Mouse (Mus musculus): ENCODE results near the gene Slc30a2. TPM values are rescaled to one million over a fixed set of nuclear protein-coding genes. Genes with fewer than 3 reads are reported as not detected.

Slc30a2 gene
- polyA plus RNA-seq, 1 experiment: not detected

DNA sequence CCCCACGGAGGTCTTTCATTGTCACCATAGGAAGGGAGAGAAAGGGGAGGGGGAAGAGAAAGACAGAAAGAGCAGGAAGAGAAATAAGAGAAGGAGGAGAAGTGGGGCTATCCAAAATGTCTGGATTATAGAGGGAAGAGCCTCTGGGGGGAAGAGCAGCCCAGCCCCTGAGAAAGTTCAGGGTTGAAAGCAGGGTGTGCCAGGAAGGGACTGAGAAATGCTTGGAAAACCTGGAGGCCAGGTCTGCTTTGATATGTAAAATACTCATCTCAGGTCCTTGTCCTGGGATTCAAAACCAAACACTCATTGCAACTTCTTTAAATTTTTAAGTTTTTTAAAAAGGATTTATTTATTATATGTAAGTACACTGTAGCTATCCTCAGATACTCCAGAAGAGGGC, 48.7 kb downstream of the Slc30a2 start:
- H3K9me3 ChIP-seq: peaks cover 6% of the 10 kb centered on the region
- no peak for TF ChIP-seq GATA1 (IDR thresholded peaks at IDR 0.05; ENCODE audit: borderline replicate concordance, low read length)
- TF ChIP-seq FLI1 (IDR thresholded peaks at IDR 0.05; ENCODE audit: low read length): no peak
- peaks cover 8% of the 10 kb centered on the region for H3K4me1 ChIP-seq
- H3K27me3 ChIP-seq (replicated peaks): peaks cover 4% of the 10 kb centered on the region
- H3K4me3 ChIP-seq (replicated peaks): no peak overlapping the region
- H3K36me3 ChIP-seq (replicated peaks; ENCODE audit: low read length): no peaks in the 10 kb centered on the region

GRCm38 (mm10) chr4:134392595-134392994, 49.6 kb downstream of the Slc30a2 start:
- Histone ChIP-seq H3K27me3 (replicated peaks) (no peaks in the 10 kb centered on the region), H3K4me1 (peaks cover 16% of the 10 kb centered on the region), H3K4me3 (replicated peaks) (no peak overlapping the region), H3K9me3 (no peaks in the 10 kb centered on the region), H3K36me3 (replicated peaks; ENCODE audit: low read length) (no peaks in the 10 kb centered on the region)
- no peak for TF ChIP-seq FLI1 (IDR thresholded peaks at IDR 0.05; ENCODE audit: low read length)
- no peak for TF ChIP-seq GATA1 (IDR thresholded peaks at IDR 0.05; ENCODE audit: borderline replicate concordance, low read length)

GRCm38 (mm10) chr4:134393026-134393425, 50.0 kb downstream of the Slc30a2 start:
- H3K27me3 ChIP-seq (replicated peaks): no peaks in the 10 kb centered on the region
- no peaks in the 10 kb centered on the region for H3K9me3 ChIP-seq
- H3K4me1 ChIP-seq: peaks cover 18% of the 10 kb centered on the region
- no peaks in the 10 kb centered on the region for H3K36me3 ChIP-seq (replicated peaks; ENCODE audit: low read length)
- TF ChIP-seq FLI1 (IDR thresholded peaks at IDR 0.05; ENCODE audit: low read length): no peak
- no peak for TF ChIP-seq GATA1 (IDR thresholded peaks at IDR 0.05; ENCODE audit: borderline replicate concordance, low read length)
- no peak overlapping the region for H3K4me3 ChIP-seq (replicated peaks)

DNA sequence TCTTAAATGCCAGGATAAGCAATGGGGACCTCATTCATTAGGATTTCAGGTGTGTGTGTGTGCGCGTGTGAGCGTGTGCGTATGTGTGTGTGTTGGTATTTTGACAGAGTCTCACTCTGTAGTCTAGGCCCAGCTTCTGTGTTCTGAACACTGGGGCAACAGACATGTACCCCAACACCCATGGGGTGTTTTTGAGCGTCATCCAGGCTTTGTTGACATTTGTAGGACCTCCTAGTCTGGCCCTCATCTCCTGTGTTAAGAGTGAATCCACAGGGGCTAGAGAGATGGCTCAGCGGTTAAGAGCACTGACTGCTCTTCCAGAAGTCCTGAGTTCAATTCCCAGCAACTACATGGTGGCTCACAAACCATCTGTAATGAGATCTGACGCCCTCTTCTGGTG, 52.2 kb downstream of the Slc30a2 start:
- H3K4me3 ChIP-seq (replicated peaks): no peak overlapping the region
- H3K36me3 ChIP-seq (replicated peaks; ENCODE audit: low read length): no peaks in the 10 kb centered on the region
- H3K4me1 ChIP-seq: peaks cover 22% of the 10 kb centered on the region
- no peaks in the 10 kb centered on the region for H3K9me3 ChIP-seq
- TF ChIP-seq GATA1 (IDR thresholded peaks at IDR 0.05; ENCODE audit: borderline replicate concordance, low read length) (no peak), FLI1 (IDR thresholded peaks at IDR 0.05; ENCODE audit: low read length) (no peak)
- peaks cover 2% of the 10 kb centered on the region for H3K27me3 ChIP-seq (replicated peaks)

DNA sequence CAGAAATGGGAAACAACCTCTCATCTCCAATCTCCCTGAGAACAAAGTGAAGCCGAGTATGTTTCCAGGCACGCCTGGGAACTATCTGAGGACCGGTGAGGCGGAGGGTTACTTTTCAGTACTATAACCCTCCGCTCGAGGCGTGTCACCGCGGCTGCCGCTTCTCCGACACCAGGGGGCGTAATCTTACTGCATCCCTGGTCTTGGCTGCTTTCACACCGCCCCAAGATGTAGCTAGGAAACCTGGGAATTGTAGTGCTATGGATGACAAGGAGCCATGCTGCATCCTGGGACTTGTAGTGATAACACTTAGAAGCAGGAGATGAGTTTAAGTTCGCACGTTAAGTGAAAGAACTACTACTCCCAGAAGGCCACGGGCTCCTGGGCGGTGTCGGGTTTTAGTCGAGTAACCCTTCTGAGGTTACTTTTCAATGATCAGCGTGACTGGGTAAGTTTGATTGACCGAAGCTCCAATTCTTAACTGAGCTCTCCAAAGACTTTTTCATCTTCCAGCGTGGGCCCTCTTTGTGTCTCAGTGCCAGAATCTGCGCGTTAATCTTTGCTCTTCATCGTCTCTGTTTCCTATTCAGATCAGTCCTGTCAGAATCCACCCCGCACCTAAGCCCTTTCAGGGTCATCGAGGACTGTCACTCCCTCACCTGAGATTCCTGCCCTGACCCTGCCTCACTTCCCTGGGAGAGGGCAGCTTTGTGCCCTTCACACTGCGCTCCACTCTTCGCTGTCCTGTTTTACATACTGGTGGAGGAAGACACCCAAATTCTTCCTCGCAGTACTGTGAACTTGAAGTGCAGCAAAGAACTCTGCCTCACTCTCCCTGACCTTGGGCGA, 53.2 kb downstream of the Slc30a2 start, which contains the start of gene Pafah2:
Gene Pafah2 (plus strand): TSS at position 344 of the 849 bp plus-strand sequence.
- TF ChIP-seq FLI1 (IDR thresholded peaks at IDR 0.05; ENCODE audit: low read length) (no peak), GATA1 (IDR thresholded peaks at IDR 0.05; ENCODE audit: borderline replicate concordance, low read length) (no peak)
- Histone ChIP-seq H3K27me3 (replicated peaks) (peaks cover 2% of the 10 kb centered on the region), H3K4me3 (replicated peaks) (peak within 1 kb of the TSS; percentile 90), H3K36me3 (replicated peaks; ENCODE audit: low read length) (no peaks in the 10 kb centered on the region), H3K9me3 (no peaks in the 10 kb centered on the region), H3K4me1 (peaks cover 33% of the 10 kb centered on the region)

DNA sequence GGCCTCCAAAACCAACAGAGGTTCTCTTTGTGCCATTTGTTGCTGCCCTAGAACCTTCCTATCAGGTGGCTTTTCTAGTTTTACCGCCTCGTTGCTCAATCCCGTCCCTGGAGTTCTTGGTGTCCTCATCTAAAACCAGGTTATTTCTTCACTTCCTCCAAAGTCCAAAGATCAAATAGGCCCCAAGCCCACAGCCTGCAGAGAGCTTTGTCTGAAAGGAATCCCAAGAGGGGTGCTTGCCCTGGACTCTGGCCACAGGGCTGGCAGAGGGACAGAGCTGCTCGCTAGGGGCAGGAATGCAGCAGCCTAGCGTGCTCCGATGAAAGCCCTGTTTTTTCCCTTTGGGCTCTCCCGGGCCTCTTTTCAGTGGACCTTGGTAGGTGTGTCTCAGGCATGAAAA, 54.1 kb downstream of the Slc30a2 start:
- no peak for TF ChIP-seq FLI1 (IDR thresholded peaks at IDR 0.05; ENCODE audit: low read length)
- no peak for TF ChIP-seq GATA1 (IDR thresholded peaks at IDR 0.05; ENCODE audit: borderline replicate concordance, low read length)

GRCm38 (mm10) chr4:134397732-134398131, 54.8 kb downstream of the Slc30a2 start:
- Histone ChIP-seq H3K27me3 (replicated peaks) (peaks cover 2% of the 10 kb centered on the region), H3K4me1 (peaks cover 48% of the 10 kb centered on the region), H3K4me3 (replicated peaks) (no peak overlapping the region), H3K9me3 (no peaks in the 10 kb centered on the region), H3K36me3 (replicated peaks; ENCODE audit: low read length) (no peaks in the 10 kb centered on the region)
- no peak for TF ChIP-seq GATA1 (IDR thresholded peaks at IDR 0.05; ENCODE audit: borderline replicate concordance, low read length)
- TF ChIP-seq FLI1 (IDR thresholded peaks at IDR 0.05; ENCODE audit: low read length): no peak

More for the DNA sequence above, 54.1 kb downstream of the Slc30a2 start:
- H3K4me3 ChIP-seq (replicated peaks): peak overlapping the region; percentile 90
- H3K36me3 ChIP-seq (replicated peaks; ENCODE audit: low read length): no peaks in the 10 kb centered on the region
- H3K9me3 ChIP-seq: no peaks in the 10 kb centered on the region
- H3K27me3 ChIP-seq (replicated peaks): peaks cover 2% of the 10 kb centered on the region
- peaks cover 42% of the 10 kb centered on the region for H3K4me1 ChIP-seq

- no peak for TF ChIP-seq GATA1 (IDR thresholded peaks at IDR 0.05; ENCODE audit: borderline replicate concordance, low read length)
- TF ChIP-seq FLI1 (IDR thresholded peaks at IDR 0.05; ENCODE audit: low read length): no peak
Observed at GRCm38 (mm10) chr4:134400206-134400605, 57.2 kb downstream of the Slc30a2 start.

GRCm38 (mm10) chr4:134401181-134401661, 58.2 kb downstream of the Slc30a2 start:
- H3K9me3 ChIP-seq: no peaks in the 10 kb centered on the region
- peaks cover 19% of the 10 kb centered on the region for H3K36me3 ChIP-seq (replicated peaks; ENCODE audit: low read length)
- TF ChIP-seq FLI1 (IDR thresholded peaks at IDR 0.05; ENCODE audit: low read length): no peak
- H3K27me3 ChIP-seq (replicated peaks): peaks cover 2% of the 10 kb centered on the region
- H3K4me3 ChIP-seq (replicated peaks): peak overlapping the region; percentile 93
- peaks cover 68% of the 10 kb centered on the region for H3K4me1 ChIP-seq

More at GRCm38 (mm10) chr4:134400206-134400605, 57.2 kb downstream of the Slc30a2 start:
- Histone ChIP-seq H3K27me3 (replicated peaks) (peaks cover 2% of the 10 kb centered on the region), H3K4me1 (peaks cover 72% of the 10 kb centered on the region), H3K9me3 (no peaks in the 10 kb centered on the region), H3K36me3 (replicated peaks; ENCODE audit: low read length) (peaks cover 10% of the 10 kb centered on the region), H3K4me3 (replicated peaks) (no peak overlapping the region)
